Mouse (Mus musculus) CD8-positive naive resting alpha-beta T cell, adult 2 months (primary cell): ENCODE data around the gene Osbp.

Experiments used
- DNase-seq, 2 experiments: peaks; one replicate each; pipeline ENCODE4 v3.0.0; 2022; ENCODE audit warnings: low read depth in 2 of 2, low spot score in 2 of 2

Osbp gene

DNA sequence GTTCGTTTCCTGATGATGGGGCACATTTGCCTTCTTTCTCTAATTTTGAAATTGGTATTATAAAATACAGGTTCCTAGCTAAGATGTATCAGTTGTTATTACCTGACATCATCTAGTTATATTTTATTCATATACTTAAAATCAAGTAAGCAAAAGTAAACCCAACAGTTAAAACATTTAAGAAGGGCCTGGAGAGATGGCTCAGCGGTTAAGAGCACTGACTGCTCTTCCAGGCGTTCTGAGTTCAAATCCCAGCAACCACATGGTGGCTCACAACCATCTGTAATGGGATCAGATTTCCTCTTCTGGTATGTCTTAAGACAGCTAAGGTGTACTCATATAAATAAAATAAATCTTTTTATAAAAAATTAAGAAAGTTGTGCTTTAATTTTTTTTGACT is 22.1 kb downstream of the Osbp start:
- no peak for DNase-seq

DNA sequence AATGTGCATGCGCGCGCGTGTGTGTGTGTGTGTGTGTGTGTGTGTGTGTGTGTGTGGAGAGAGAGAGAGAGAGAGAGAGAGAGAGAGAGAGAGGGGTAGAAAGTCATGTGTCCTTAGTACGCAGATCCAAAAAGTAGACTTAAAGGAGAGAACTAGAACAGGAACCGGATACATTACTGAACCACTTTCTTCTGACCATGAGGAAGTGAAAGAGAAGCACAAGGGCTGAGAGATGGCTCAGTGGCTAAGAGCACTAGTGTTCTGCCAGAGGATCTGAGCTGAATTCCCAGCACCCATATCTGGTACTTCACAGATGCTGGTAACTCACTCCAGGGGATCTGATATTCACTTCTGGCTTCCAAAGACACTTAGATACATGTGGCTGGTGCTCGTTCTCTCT is 23.6 kb downstream of the Osbp start:
- DNase-seq: no peak

DNA sequence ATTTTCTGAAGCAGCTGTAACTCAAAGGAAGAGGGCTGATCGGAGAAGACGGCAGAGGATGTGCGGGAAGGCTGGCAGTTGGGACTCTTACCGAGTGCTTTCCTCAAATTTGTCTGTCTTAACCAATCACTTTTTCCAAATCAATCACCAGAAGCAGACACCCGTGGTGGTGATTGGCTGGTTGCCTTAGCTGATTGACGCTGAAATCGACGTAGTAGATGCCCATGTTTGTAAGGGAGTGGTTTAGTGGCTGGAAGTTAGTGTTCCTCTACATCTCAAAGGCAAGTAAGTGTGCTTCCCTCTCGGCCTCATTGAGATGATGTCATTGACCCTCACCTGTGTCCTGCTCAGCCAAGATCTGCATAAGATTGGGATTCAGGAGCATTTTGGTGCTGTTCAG is 26.3 kb downstream of the Osbp start:
- DNase-seq: no peak

DNA sequence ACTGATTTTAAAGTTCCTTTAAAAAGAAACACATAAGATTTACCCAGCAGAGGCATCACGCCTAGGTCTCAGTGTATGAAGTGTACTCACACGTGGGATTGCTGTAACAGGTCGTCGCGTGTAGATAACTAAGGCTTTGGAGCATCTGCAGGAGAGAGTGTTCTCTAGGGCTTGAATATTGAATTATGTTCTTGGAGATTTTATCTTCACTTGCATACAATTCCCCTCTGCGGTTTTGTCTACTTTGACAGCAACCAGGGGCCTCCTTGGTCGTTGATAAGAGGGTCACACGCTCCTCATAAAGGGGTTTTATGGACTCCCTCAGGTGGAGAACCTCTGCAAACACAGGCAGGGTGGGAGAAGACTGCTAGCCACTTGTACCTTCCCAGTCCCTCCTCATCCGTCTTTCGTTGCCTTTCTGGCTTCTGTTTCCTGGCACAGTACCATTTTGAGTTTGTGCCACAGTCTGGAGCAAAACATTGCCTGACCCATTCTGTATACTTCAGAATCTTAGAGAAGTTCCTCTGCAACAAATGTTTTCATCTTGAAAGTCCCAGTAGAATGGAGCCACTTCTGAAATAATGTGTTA is 26.8 kb downstream of the Osbp start:
- DNase-seq: no peak

GRCm38 (mm10) chr19:11994703-11995431 is 29.1 kb downstream of the Osbp start:
- no peak for DNase-seq

DNA sequence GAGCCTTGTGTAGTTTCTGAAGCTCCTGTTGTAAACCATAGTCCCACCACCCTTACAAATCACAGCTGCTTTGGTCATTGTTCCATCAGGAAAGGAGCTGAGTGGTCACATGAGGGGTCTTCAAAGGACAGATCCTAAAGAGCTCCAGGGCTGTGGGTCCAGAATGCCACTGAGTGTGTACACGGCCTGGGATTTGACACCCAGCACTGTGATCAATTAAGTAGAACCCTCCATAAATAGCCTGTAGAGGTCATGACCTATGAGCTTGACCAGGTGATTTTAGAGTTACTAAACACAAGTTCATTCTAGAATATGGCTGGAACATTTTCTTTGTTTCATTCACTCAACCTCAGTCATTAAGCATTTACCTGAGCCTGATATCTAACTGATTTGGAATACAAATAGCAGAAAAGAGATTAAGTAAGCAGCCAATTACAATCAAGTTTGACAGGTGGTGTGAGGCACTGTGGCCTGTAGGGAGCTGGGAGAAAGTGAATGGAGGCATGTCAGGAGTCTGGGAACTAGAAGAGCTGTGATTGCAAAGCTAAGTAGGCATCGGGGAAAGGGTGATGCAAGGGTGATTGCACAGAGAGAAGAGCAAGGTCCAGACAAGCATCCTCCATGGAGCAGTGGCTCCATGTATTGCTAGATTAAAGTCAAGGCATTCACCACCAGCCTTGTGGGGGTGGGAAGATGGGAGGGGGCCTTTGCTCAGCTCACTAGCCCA is 30.1 kb downstream of the Osbp start:
- DNase-seq: no peak

- no peak for DNase-seq
Observed at GRCm38 (mm10) chr19:12001686-12002085, 35.9 kb downstream of the Osbp start.

GRCm38 (mm10) chr19:12002125-12002524 is 36.4 kb downstream of the Osbp start:
- peak; percentile 72 to 79 for DNase-seq

DNA sequence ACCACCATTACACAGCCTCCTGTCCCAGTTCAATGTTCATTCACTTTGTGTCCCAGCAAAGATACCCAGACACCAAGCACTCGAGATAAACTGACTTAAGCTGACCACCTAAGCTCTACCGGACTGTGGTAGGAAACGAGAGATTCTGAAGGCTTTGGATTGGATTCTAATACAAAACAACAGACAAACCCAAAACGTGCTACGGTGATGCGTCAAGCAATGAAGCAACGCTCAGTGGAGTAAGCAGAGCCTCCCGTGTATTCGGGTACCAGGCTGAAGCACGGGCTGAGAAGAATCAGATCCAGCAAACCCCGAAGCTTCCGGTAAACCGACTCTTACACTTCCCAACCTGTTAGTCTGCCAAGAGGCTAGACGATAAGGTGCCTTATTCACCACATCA is 37.0 kb downstream of the Osbp start:
- DNase-seq: no peak

- no peak for DNase-seq
Observed at GRCm38 (mm10) chr19:12003568-12003967, 37.8 kb downstream of the Osbp start.

DNA sequence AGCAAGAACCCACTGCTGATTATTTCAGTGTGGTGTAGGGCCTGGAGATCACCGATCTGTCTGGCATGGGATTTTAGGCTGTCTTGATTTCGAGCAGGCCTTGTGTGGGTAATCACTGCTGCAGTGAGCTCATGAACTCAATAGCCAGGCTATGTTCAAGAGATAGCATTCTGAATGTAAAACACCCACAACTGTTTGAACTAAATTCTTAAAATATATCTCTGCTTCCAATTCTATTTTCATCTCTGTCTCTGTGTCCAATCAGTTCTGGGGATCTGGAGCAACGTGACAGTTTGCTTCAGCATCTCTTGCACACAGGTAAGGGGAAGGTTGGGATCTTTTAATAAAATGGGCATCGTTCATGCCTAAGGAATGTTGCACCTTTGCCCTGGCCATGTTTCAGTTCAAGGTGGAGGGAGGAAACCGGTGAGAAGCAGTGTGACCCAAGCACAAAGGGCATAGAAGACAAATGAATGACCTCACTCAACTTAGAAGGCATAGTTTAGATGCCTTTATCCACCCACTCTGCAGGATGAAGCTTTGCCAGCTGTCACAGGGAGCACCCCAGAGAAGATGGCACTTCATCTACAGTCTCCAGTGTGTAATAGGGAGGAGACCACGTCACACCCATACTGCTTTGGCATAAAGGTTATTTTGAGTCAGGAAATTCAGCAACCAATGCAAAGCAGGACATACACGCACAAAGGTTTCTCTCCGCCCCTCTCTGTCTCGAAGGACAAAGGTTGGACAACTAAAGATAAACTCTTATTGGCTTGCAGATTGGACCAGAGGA is 38.7 kb downstream of the Osbp start:
- no peak for DNase-seq

GRCm38 (mm10) chr19:12005376-12006360 is 39.9 kb downstream of the Osbp start:
- peak; percentile 91 to 93 for DNase-seq

DNA sequence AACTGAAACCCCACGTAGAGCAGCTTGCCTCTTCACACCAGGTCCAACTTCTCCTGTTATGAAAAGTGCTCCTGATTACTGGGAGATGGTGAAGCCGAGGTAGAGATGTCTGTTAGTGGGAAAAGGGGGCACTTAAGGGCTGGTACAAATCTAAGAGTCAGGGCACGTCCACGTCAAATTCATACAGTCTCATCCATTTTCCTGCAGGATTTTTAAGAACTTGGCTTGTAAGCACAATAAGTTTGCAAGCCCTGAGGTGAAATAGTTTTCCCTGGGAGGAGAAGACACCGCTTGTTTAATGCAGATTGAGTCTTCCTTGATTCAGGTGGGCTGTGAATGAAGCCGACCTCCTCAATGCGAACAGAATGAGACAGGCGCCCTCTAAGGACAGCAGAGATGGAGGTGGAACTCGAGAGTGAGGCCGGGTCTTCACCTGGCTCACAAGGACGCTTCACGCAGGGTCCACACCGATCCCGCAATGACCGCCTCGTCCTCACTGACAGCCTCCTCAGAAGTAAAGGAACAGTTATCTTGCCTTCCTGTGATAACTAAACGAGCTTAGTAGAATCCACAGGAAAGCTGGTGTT is 40.7 kb downstream of the Osbp start:
- no peak for DNase-seq

- DNase-seq: no peak
Observed at GRCm38 (mm10) chr19:12007105-12007931, 41.6 kb downstream of the Osbp start.

GRCm38 (mm10) chr19:12008410-12009380 is 43.0 kb downstream of the Osbp start:
- no peak for DNase-seq

DNA sequence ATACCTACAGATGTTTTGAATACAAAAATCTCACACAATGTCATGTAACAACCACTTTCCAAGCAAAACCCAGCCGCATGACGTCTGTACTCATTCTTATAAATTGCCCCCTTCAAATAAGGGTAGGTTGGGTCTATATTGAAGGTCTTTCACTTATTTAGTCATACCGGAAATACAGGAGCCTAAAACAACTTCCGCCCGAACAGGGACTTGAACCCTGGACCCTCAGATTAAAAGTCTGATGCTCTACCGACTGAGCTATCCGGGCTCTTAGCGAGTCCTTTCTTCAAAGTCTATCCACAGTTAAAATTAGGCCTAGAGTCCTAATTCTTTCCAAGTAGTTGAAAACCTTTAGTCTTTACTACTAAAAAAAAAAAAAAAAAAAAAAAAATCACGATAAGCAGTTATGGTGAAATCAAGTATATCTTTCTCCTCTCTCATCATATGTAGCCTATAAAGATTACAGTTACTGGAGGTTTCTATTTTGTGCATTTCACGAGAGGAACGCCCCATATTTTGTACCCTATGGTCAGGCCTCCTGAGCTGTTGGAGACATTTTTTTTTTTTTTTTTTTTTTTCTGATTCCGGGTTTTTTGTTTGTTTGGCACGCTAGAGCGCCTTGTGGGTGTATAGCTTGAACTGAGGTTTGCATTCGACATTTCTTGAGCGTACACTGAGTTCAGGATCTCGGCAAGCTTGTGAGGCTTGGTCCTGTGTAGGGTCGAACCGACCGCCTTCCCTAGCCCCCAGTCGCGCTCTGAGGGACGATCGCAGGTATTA is 44.0 kb downstream of the Osbp start:
- peak; percentile 69 to 75 for DNase-seq

- peak; percentile 40 to 44 for DNase-seq
Observed at GRCm38 (mm10) chr19:12010281-12010771, 44.6 kb downstream of the Osbp start.
